Mouse (Mus musculus) liver, postnatal 0 days (tissue): ENCODE measurements around the gene Asphd1. TPM values are rescaled to one million over a fixed set of nuclear protein-coding genes. Genes with fewer than 3 reads are reported as not detected.
A peak's percentile ranks its signal among the peaks of the same experiment; 100 is the strongest.

ENCODE experiments used
- ATAC-seq: fragments of 200-750 bp; cut with Nextera tagmentation; 2 replicates; pipeline ENCODE4 v1.8.0; 2017; ENCODE audit warnings: mild to moderate bottlenecking, moderate library complexity
- DNase-seq: peaks from one replicate; pipeline ENCODE4 v3.0.0-alpha.2; 2016
- H3K27ac ChIP-seq: fragments of 300-500 bp; sonication (generic); 2 replicates; pipeline ENCODE4 v1.5.1; 2014; ENCODE audit warnings: antibody characterized with exemption, moderate library complexity, mild to moderate bottlenecking, low read depth
- H3K27me3 ChIP-seq: fragments of 300-500 bp; sonication (generic); 2 replicates; pipeline ENCODE4 v1.6.1; 2014; ENCODE audit warnings: low read length, control low read depth, mixed read lengths; ENCODE audit not compliant: insufficient read depth
- H3K36me3 ChIP-seq: fragments of 300-500 bp; sonication (generic); replicated peaks from 2 replicates; pipeline ENCODE4 v1.6.1; 2014; ENCODE audit warnings: mild to moderate bottlenecking, control low read depth, low read length, moderate library complexity, mixed read lengths; ENCODE audit not compliant: insufficient read depth
- H3K4me1 ChIP-seq: fragments of 300-500 bp; sonication (generic); 2 replicates; pipeline ENCODE4 v1.6.1; 2014; ENCODE audit warnings: antibody characterized with exemption, mild to moderate bottlenecking, control low read depth; ENCODE audit not compliant: insufficient read depth
- H3K4me2 ChIP-seq: fragments of 300-500 bp; sonication (generic); 2 replicates; pipeline ENCODE4 v1.6.1; 2014; ENCODE audit warnings: low read depth, mild to moderate bottlenecking, low read length, moderate library complexity, mixed read lengths
- H3K4me3 ChIP-seq: fragments of 300-500 bp; sonication (generic); 2 replicates; pipeline ENCODE4 v1.5.1; 2014; ENCODE audit warnings: low read depth, low read length
- H3K9ac ChIP-seq: fragments of 300-500 bp; sonication (generic); replicated peaks from 2 replicates; pipeline ENCODE4 v1.6.1; 2014; ENCODE audit warnings: mild to moderate bottlenecking, moderate library complexity
- H3K9me3 ChIP-seq: fragments of 300-500 bp; sonication (generic); 2 replicates; pipeline ENCODE4 v1.6.1; 2016; ENCODE audit warnings: mild to moderate bottlenecking, control low read depth, low read length, mixed read lengths
- CTCF ChIP-seq: sonication (generic); IDR thresholded peaks from 2 replicates; pipeline ENCODE4 v1.5.1; 2016; ENCODE audit warnings: antibody characterized with exemption, low read depth
- EP300 ChIP-seq: IDR thresholded peaks from 2 replicates; pipeline ENCODE4 v1.6.1; 2016; ENCODE audit warnings: antibody characterized with exemption, low read depth, mild to moderate bottlenecking
- WGBS: fragments of 180-500 bp; shearing (Covaris S2); extraction: QIAGEN DNeasy Blood & Tissue Kit; methylation state at CpG from one replicate; pipeline ENCODE4 v1.1.7; 2014; ENCODE audit not compliant: insufficient replicate concordance; 5-methylcytosine and 5-hydroxymethylcytosine counted together
- polyA plus RNA-seq: library from polyadenylated mRNA; unstranded; fragments of >200 nt; fragmentation: Nextera tagmentation; extraction: Ambion mirVana; gene quantifications from 2 replicates; pipeline ENCODE4 v1.2.1, GENCODE M21; 2015

Asphd1 gene
- polyA plus RNA-seq, 1 experiment from 2014 or later, result not detected

DNA sequence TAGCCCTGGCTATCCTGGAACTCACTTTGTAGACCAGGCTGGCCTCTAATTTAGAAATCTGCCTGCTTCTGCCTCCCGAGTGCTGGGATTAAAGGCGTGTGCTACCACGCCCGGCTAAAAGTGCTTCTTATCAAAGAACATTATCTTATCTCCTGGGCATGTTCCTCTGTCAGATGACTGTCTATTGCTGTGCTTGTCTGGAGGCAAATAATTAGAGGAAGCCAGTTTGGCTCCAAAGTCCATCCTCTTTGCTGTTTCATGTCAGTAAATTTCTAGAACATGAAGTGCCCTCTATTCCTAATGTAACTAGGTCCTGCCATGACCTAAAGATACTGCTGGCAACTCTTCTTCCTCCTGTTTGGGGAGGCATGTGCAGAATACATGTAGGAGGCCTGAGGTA, 32.7 kb upstream of the Asphd1 start:
- H3K36me3 ChIP-seq, result peaks cover 27% of the 10 kb centered on the region
- ATAC-seq (peak; percentile 31; the same call in 1 of the 2 replicates), DNase-seq (no peak)
- H3K27ac ChIP-seq, result no peak overlapping the region
- no peaks in the 10 kb centered on the region for H3K9me3 ChIP-seq
- H3K4me1 ChIP-seq, result peaks cover 20% of the 10 kb centered on the region
- no peak overlapping the region for H3K9ac ChIP-seq
- TF ChIP-seq EP300, result no peak
- TF ChIP-seq CTCF, result no peak
- H3K4me3 ChIP-seq, result no peak overlapping the region
- WGBS, result 39% methylated on average over 4 of the region's 4 CpGs
- no peaks in the 10 kb centered on the region for H3K27me3 ChIP-seq
- H3K4me2 ChIP-seq, result no peak overlapping the region

DNA sequence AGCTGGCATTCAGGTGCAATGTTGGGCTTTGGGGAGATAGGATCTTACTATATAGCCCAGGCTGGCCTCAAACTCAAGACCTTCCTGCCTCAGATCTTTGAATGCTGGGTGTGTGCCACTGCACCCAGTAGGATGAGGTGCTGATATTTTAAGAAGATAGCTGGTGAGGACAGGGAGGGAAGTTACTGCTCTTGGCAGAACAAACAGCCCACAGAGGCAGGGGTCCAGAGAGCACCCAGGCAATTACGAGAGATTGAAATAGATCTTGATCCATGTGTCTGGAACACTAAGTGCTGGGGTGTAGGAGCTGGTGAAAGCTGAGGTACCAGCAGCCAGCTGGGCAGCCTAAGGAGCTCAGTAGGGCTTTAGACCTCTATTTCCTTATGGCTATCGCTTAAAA, 32.2 kb upstream of the Asphd1 start:
- H3K27me3 ChIP-seq, result no peaks in the 10 kb centered on the region

DNA sequence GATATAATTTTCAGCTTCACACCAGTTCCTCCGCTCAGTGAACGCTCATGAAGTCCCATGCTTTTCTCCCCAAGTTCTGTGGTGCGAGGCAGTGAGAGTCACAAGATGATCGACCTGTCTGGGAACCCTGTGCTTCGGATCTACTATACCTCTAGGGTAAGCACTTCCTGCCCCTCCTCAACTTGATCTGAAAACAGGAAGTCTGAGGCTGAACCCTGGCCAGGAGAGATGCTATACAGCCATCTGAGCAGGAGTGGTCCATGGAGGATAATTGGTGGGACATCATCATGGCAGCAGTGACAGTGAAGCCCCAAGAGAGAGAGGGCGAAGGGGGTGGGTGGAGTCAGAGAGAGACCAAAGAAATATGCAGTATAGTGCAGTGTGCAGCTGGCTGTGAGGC, 29.5 kb upstream of the Asphd1 start:
- peaks cover 31% of the 10 kb centered on the region for H3K4me1 ChIP-seq
- no peak overlapping the region for H3K9ac ChIP-seq
- H3K36me3 ChIP-seq, result peaks cover 27% of the 10 kb centered on the region
- no peaks in the 10 kb centered on the region for H3K9me3 ChIP-seq
- no peak for TF ChIP-seq EP300
- TF ChIP-seq CTCF, result no peak
- DNase-seq, result no peak
- H3K4me3 ChIP-seq, result no peak overlapping the region
- WGBS, result 70% methylated on average over 6 of the region's 6 CpGs
- H3K27ac ChIP-seq, result no peak overlapping the region
- H3K4me2 ChIP-seq, result no peak overlapping the region
- no peak for ATAC-seq
- no peaks in the 10 kb centered on the region for H3K27me3 ChIP-seq

More for the DNA sequence above, 32.2 kb upstream of the Asphd1 start:
- no peak for TF ChIP-seq CTCF
- no peak for TF ChIP-seq EP300
- DNase-seq, result no peak
- H3K27ac ChIP-seq, result no peak overlapping the region
- 89% methylated on average over 2 of the region's 2 CpGs for WGBS
- no peak overlapping the region for H3K4me2 ChIP-seq
- H3K9ac ChIP-seq, result no peak overlapping the region
- H3K36me3 ChIP-seq, result peaks cover 27% of the 10 kb centered on the region
- no peak overlapping the region for H3K4me3 ChIP-seq
- no peaks in the 10 kb centered on the region for H3K9me3 ChIP-seq
- H3K4me1 ChIP-seq, result peaks cover 23% of the 10 kb centered on the region
- ATAC-seq, result no peak

DNA sequence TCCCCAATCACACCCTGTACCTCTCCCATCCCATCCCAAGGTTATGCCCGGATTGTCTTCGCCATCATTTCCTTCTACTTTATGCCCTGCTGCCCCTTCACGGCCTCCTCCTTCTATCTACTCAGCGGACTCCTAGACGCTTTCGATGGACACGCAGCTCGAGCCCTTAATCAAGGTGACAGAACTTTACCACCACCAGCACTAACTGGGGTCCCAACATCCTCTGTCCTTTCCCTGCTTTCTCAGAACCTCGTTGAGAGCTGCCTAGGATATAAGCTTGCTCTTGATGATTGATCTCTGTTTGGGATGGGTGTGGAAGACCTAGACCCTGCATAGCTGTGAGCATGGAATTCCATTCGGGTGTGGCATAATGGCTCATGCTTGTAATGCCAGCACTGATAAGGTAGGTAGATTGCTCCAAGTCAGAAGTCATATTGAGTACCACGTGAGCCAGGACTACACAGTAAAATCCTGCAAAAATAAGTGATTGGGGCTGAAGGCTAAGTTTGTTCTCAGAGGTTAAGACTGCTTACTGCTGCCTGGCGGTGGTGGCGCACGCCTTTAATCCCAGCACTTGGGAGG, 27.6 kb upstream of the Asphd1 start:
- Histone ChIP-seq H3K36me3 (peaks cover 27% of the 10 kb centered on the region), H3K9me3 (no peaks in the 10 kb centered on the region), H3K9ac (peak overlapping the region; percentile 95), H3K4me3 (peak overlapping the region; percentile 93), H3K27me3 (no peaks in the 10 kb centered on the region), H3K4me1 (peaks cover 27% of the 10 kb centered on the region), H3K4me2 (peak overlapping the region; percentile 91), H3K27ac (peak overlapping the region; percentile 95)
- WGBS, result 22% methylated on average over 14 of the region's 14 CpGs
- DNase-seq, result no peak
- TF ChIP-seq CTCF, result no peak
- TF ChIP-seq EP300, result no peak
- no peak for ATAC-seq

DNA sequence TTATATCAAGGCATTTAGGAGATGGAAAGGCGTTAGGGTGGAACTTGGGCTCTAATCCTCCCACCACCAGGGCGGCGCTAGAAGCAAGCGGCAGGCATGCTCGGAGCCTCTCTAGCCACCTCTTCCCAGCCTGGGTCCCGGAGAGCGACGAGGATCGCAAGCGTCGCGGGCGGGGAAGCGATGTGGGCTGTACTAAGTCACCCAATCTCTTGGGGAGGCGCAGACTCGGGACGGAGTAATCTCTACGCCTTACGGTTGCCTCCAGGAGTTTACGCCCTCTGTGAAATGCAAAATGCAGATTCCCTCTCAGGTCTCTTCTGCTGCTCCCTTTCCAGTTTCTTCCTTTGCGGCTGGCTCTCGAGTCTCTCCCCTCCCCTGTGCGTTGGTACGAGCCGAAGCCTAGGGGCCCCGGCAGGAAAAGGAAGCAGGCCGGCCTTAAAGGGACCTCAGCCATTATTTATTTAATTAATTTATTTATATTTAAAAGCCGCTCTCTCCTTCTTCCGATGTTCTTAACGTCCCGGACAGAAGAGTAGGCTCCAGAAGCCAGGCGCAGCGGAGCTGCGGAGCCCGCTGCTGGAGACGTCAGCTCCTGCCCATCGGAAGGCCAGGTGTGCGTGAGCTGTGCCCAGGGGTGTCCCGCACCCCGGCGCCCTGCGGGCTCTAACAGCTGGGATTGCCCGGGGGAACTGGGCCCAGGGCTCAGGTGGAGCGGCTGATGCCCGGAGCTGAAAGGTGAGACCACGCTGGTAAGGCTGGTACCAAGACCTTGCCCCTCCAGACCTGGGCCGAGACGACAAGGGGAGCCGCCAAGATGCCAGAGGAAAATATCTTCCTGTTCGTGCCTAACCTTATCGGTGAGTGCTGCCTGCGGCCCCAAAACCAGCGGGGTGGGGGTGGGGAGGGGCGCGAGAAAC, 26.8 kb upstream of the Asphd1 start, which contains the start of gene Cdiptos:
Gene Cdiptos (minus strand): TSS at position 149 of the 917 bp plus-strand sequence.
- WGBS, result under 1% methylated on average over 55 of the region's 55 CpGs
- peaks cover 23% of the 10 kb centered on the region for H3K36me3 ChIP-seq

DNA sequence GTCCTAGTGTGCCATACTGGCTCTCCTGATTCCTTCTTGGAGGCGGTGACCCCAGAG, 26.3 kb upstream of the Asphd1 start, which contains the start of gene Cdipt:
Gene Cdipt (plus strand): TSS at position 22 of the 57 bp plus-strand sequence.
- H3K4me1 ChIP-seq, result peaks cover 23% of the 10 kb centered on the region
- peak within 1 kb of the TSS; percentile 95 for H3K27ac ChIP-seq
- TF ChIP-seq EP300, result no peak
- TF ChIP-seq CTCF, result no peak
- peaks cover 23% of the 10 kb centered on the region for H3K36me3 ChIP-seq
- H3K9ac ChIP-seq, result peak within 1 kb of the TSS; percentile 95
- peak within 1 kb of the TSS; percentile 93 for H3K4me3 ChIP-seq
- no peaks in the 10 kb centered on the region for H3K9me3 ChIP-seq
- H3K27me3 ChIP-seq, result no peaks in the 10 kb centered on the region
- no peak for ATAC-seq
- 0% methylated on average over 1 of the region's 1 CpGs for WGBS
- DNase-seq, result no peak
- peak within 1 kb of the TSS; percentile 91 for H3K4me2 ChIP-seq

More for the DNA sequence above, 26.8 kb upstream of the Asphd1 start, which contains the start of gene Cdiptos:
- peak within 1 kb of the TSS; percentile 95 for H3K27ac ChIP-seq
- peak within 1 kb of the TSS; percentile 95 for H3K9ac ChIP-seq
- TF ChIP-seq CTCF (peak; percentile 99), EP300 (peak; percentile 74; the same call in 1 of the 2 replicates)
- DNase-seq, result peak; percentile 97
- H3K4me1 ChIP-seq, result peaks cover 23% of the 10 kb centered on the region
- peak; percentile 97 for ATAC-seq
- H3K27me3 ChIP-seq, result no peaks in the 10 kb centered on the region
- H3K4me2 ChIP-seq, result peak within 1 kb of the TSS; percentile 91
- no peaks in the 10 kb centered on the region for H3K9me3 ChIP-seq
- peak within 1 kb of the TSS; percentile 93 for H3K4me3 ChIP-seq
